Mouse (Mus musculus) megakaryocyte, embryonic 14.5 days (primary cell): ENCODE results near the gene Tspan15. TPM values are rescaled to one million over a fixed set of nuclear protein-coding genes. Genes with fewer than 3 reads are reported as not detected.

Source experiments
- H3K27me3 ChIP-seq: replicated peaks from 2 replicates; pipeline ENCODE3; 2012; ENCODE audit warnings: inconsistent platforms
- H3K36me3 ChIP-seq: replicated peaks from 2 replicates; pipeline ENCODE3; 2012; ENCODE audit warnings: low read length, inconsistent platforms, mixed read lengths
- H3K4me1 ChIP-seq: 2 replicates; pipeline ENCODE4 v1.6.1; 2012; ENCODE audit warnings: inconsistent platforms
- H3K4me3 ChIP-seq: replicated peaks from 2 replicates; pipeline ENCODE3; 2012; ENCODE audit warnings: moderate library complexity, mild to moderate bottlenecking, inconsistent platforms
- H3K9me3 ChIP-seq: 2 replicates; pipeline ENCODE4 v1.6.1; 2012; ENCODE audit warnings: inconsistent platforms
- FLI1 ChIP-seq: IDR thresholded peaks from 2 replicates; pipeline ENCODE4 v1.6.1; 2012; ENCODE audit warnings: low read length, inconsistent platforms, mixed read lengths
- GATA1 ChIP-seq: IDR thresholded peaks from 3 replicates; pipeline ENCODE4 v1.6.1; 2012; ENCODE audit warnings: mixed read lengths, low read length, inconsistent platforms, borderline replicate concordance
- polyA plus RNA-seq: library from polyadenylated mRNA; stranded (reverse); fragments of >175 nt; gene quantifications from 2 replicates; pipeline ENCODE4 v1.2.3, GENCODE M21; 2012; ENCODE audit warnings: low replicate concordance; ENCODE audit not compliant: insufficient read depth

Gene Tspan15
- polyA plus RNA-seq, 1 experiment, result not detected

- H3K4me1 ChIP-seq, result no peaks in the 10 kb centered on the region
- peaks cover 18% of the 10 kb centered on the region for H3K9me3 ChIP-seq
- H3K36me3 ChIP-seq, result no peaks in the 10 kb centered on the region
- H3K27me3 ChIP-seq, result peaks cover 16% of the 10 kb centered on the region
- TF ChIP-seq GATA1 (no peak), FLI1 (no peak)
- H3K4me3 ChIP-seq, result no peak overlapping the region
Measured at GRCm38 (mm10) chr10:62174533-62175313, 56.3 kb downstream of the Tspan15 start.

GRCm38 (mm10) chr10:62173941-62174448, 57.1 kb downstream of the Tspan15 start:
- Histone ChIP-seq H3K36me3 (no peaks in the 10 kb centered on the region), H3K9me3 (peaks cover 18% of the 10 kb centered on the region), H3K4me3 (no peak overlapping the region), H3K4me1 (no peaks in the 10 kb centered on the region), H3K27me3 (peaks cover 16% of the 10 kb centered on the region)
- TF ChIP-seq GATA1 (no peak), FLI1 (no peak)

- H3K27me3 ChIP-seq, result peaks cover 16% of the 10 kb centered on the region
- peaks cover 11% of the 10 kb centered on the region for H3K9me3 ChIP-seq
Measured at GRCm38 (mm10) chr10:62172841-62173553, 58.1 kb downstream of the Tspan15 start.

GRCm38 (mm10) chr10:62162410-62162809, 68.6 kb downstream of the Tspan15 start:
- H3K4me3 ChIP-seq, result no peak overlapping the region
- TF ChIP-seq FLI1 (no peak), GATA1 (no peak)
- peaks cover 13% of the 10 kb centered on the region for H3K9me3 ChIP-seq
- H3K36me3 ChIP-seq, result no peaks in the 10 kb centered on the region
- H3K4me1 ChIP-seq, result no peaks in the 10 kb centered on the region
- peaks cover 14% of the 10 kb centered on the region for H3K27me3 ChIP-seq

More at GRCm38 (mm10) chr10:62172841-62173553, 58.1 kb downstream of the Tspan15 start:
- Histone ChIP-seq H3K4me3 (no peak overlapping the region), H3K36me3 (no peaks in the 10 kb centered on the region), H3K4me1 (no peaks in the 10 kb centered on the region)
- no peak for TF ChIP-seq GATA1
- no peak for TF ChIP-seq FLI1

- H3K9me3 ChIP-seq, result peaks cover 4% of the 10 kb centered on the region; the same call in 1 of the 2 replicates
- H3K27me3 ChIP-seq, result peaks cover 18% of the 10 kb centered on the region
- TF ChIP-seq FLI1 (no peak), GATA1 (no peak)
- H3K4me3 ChIP-seq, result no peak overlapping the region
- H3K4me1 ChIP-seq, result no peaks in the 10 kb centered on the region
- H3K36me3 ChIP-seq, result no peaks in the 10 kb centered on the region
Measured at GRCm38 (mm10) chr10:62149929-62150328, 81.1 kb downstream of the Tspan15 start.

- H3K4me1 ChIP-seq, result no peaks in the 10 kb centered on the region
- H3K9me3 ChIP-seq, result no peaks in the 10 kb centered on the region
- no peaks in the 10 kb centered on the region for H3K36me3 ChIP-seq
- TF ChIP-seq FLI1, result no peak
- no peak for TF ChIP-seq GATA1
- H3K27me3 ChIP-seq, result peaks cover 25% of the 10 kb centered on the region
- no peak overlapping the region for H3K4me3 ChIP-seq
Measured at GRCm38 (mm10) chr10:62147466-62148248, 83.4 kb downstream of the Tspan15 start.

- H3K27me3 ChIP-seq, result peaks cover 27% of the 10 kb centered on the region
- H3K4me3 ChIP-seq, result no peak overlapping the region
- TF ChIP-seq GATA1 (no peak), FLI1 (no peak)
Measured at GRCm38 (mm10) chr10:62145957-62146356, 85.1 kb downstream of the Tspan15 start.

GRCm38 (mm10) chr10:62143820-62144219, 87.2 kb downstream of the Tspan15 start, which contains the start of gene Fam241b:
Gene Fam241b (minus strand): TSS chr10:62143920.
- H3K9me3 ChIP-seq, result no peaks in the 10 kb centered on the region
- H3K4me3 ChIP-seq, result no peak within 1 kb of the TSS
- peaks cover 22% of the 10 kb centered on the region for H3K27me3 ChIP-seq

More at GRCm38 (mm10) chr10:62145957-62146356, 85.1 kb downstream of the Tspan15 start:
- Histone ChIP-seq H3K36me3 (no peaks in the 10 kb centered on the region), H3K4me1 (no peaks in the 10 kb centered on the region), H3K9me3 (no peaks in the 10 kb centered on the region)

GRCm38 (mm10) chr10:62138040-62138439, 93.0 kb downstream of the Tspan15 start:
- TF ChIP-seq GATA1 (no peak), FLI1 (no peak)
- H3K4me1 ChIP-seq, result no peaks in the 10 kb centered on the region
- H3K9me3 ChIP-seq, result no peaks in the 10 kb centered on the region
- H3K36me3 ChIP-seq, result no peaks in the 10 kb centered on the region
- H3K27me3 ChIP-seq, result peaks cover 54% of the 10 kb centered on the region
- H3K4me3 ChIP-seq, result no peak overlapping the region

More at GRCm38 (mm10) chr10:62143820-62144219, 87.2 kb downstream of the Tspan15 start, which contains the start of gene Fam241b:
- TF ChIP-seq GATA1, result no peak
- no peak for TF ChIP-seq FLI1
- Histone ChIP-seq H3K4me1 (no peaks in the 10 kb centered on the region), H3K36me3 (no peaks in the 10 kb centered on the region)
